Mouse (Mus musculus) heart, adult 2 months (tissue): ENCODE data around the gene Gm4871.
"Not testable (repeated sequence)": the region's sequence is repeated elsewhere in the genome, so short reads cannot be mapped to it uniquely, and the experiment has no call there.

Experiments used
- CTCF ChIP-seq: fragments of 200-600 bp; IDR thresholded peaks from 2 replicates; pipeline ENCODE4 v1.8.1; 2022; ENCODE audit warnings: antibody characterized with exemption, mild to moderate bottlenecking, moderate library complexity
- EP300 ChIP-seq: fragments of 200-500 bp; IDR thresholded peaks from 2 replicates; pipeline ENCODE4 v1.6.1; 2011; ENCODE audit warnings: low read depth, low read length, control low read depth; ENCODE audit not compliant: insufficient read depth
- POLR2A ChIP-seq: fragments of 200-500 bp; IDR thresholded peaks from 2 replicates; pipeline ENCODE4 v1.6.1; 2011; ENCODE audit warnings: mild to moderate bottlenecking, low read depth, low read length, control low read depth; ENCODE audit not compliant: insufficient read depth

DNA sequence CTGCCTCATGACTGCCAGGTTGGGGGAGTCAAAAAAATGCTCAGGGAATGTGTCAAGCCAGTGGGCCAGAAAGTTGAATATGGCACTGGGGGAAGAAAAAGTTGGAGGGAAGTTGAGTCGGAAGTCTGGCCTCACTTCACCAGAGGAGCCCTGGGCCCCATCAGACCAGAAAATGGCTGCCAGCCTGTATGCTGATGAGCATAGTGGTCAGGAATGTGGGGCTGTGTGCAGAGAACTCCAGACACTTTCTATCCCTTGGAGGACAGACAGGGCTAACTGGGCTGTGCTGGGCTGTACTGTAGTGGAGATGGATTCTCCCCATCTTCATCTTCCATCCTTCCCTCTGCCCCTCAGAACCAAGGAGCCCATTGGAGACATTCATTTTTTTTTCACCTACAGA is 2.1 kb downstream of the Gm4871 start:
- not testable (repeated sequence) for TF ChIP-seq CTCF, EP300, POLR2A
